Mouse (Mus musculus) lung, adult 2 months (tissue): Measurements from ENCODE around the gene Aida. TPM values are rescaled to one million over a fixed set of nuclear protein-coding genes. Genes with fewer than 3 reads are reported as not detected.
"Not testable (repeated sequence)": the region's sequence is repeated elsewhere in the genome, so short reads cannot be mapped to it uniquely, and the experiment has no call there.

ENCODE experiments used
- DNase-seq: peaks from one replicate; pipeline ENCODE4 v3.0.0; 2022
- H3K4me1 ChIP-seq: fragments of 200-500 bp; 2 replicates; pipeline ENCODE4 v1.6.1; 2011; ENCODE audit warnings: low read length; ENCODE audit not compliant: control insufficient read depth, insufficient read depth
- H3K4me3 ChIP-seq: fragments of 200-500 bp; replicated peaks from 2 replicates; pipeline ENCODE3; 2011; ENCODE audit warnings: low read depth, mild to moderate bottlenecking, control low read depth, low read length; ENCODE audit errors: extremely low read depth
- CTCF ChIP-seq: fragments of 200-500 bp; IDR thresholded peaks from 2 replicates; pipeline ENCODE4 v1.5.1; 2011; ENCODE audit warnings: mild to moderate bottlenecking, low read length, control low read depth; ENCODE audit not compliant: insufficient read depth
- POLR2A ChIP-seq: fragments of 200-500 bp; IDR thresholded peaks from 2 replicates; pipeline ENCODE4 v1.6.1; 2011; ENCODE audit warnings: low read depth, mild to moderate bottlenecking, control low read depth, low read length, borderline replicate concordance; ENCODE audit errors: extremely low read depth
- WGBS: fragments of 180-500 bp; shearing (Covaris S2); methylation state at CpG from one replicate; pipeline ENCODE4 v1.1.7; 2018; 5-methylcytosine and 5-hydroxymethylcytosine counted together
- polyA plus RNA-seq: library from polyadenylated mRNA; depleted of rRNA; stranded (reverse); fragments of >200 nt; gene quantifications from 2 replicates; pipeline ENCODE4 v1.2.3, GENCODE M21; 2012

Gene Aida
- polyA plus RNA-seq, 1 experiment = 24.7 TPM

DNA sequence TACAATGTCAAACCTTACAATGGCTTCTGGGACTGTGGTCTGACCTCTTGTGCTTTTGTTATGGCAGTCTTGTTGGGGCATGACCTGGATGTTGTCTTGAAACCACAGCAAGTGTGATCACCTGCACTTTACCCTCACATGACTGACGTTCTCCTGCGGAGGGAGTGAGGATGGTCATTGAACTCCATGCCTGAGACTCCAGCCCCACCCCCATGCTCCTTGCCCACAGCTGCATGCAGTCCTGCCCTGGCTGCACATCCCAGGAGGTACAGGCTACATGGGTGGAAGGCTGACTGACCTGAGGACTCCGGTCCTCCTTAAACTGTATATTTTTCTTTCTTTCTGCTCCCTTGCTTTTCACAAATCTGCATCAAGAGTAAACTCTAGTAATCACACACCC is 22.0 kb upstream of the Aida start:
- 55% methylated on average over 3 of the region's 3 CpGs for WGBS
- DNase-seq = no peak
- Histone ChIP-seq H3K4me3 (no peak overlapping the region), H3K4me1 (no peaks in the 10 kb centered on the region)
- no peak for TF ChIP-seq CTCF
- no peak for TF ChIP-seq POLR2A

DNA sequence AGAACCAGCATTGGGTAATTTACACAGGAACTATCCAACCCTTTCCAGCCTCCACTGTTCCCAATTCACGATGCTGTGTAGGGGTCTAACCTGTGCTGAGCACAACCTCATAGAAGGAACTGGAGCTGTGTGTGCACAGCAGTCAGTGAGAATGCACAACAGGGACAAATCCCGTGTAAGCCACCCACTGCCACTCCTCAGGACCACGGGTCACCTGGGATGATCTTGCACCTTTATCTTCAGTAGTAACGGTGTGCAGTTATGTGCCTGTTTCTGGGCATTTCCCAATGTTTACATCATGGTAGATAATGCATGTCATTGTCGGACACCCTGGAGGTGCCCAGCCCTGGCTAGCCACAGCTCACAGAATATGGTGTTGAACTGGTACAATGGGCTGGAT is 20.6 kb upstream of the Aida start:
- Histone ChIP-seq H3K4me3 (no peak overlapping the region), H3K4me1 (no peaks in the 10 kb centered on the region)
- 63% methylated on average over 5 of the region's 5 CpGs for WGBS
- DNase-seq = no peak
- TF ChIP-seq POLR2A = no peak
- TF ChIP-seq CTCF = no peak

DNA sequence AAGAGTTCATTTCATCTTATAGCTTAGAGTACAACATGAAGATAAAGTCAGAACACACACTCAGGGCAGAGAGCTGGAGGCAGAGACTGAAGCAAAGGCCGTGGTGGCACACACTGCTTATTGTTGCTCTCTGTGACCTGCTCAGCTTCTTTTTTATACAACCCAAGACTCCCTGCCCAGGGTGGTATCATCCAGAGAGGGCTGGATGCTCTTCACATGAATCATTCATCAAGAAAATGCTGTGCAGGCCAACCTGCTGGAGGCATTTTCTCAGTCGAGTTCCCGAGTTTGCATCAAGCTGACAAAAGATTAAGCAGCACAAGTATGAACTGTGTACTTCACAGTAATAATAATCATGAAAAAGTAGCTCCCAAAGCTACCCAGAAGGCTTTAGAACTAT is 8.0 kb upstream of the Aida start:
- DNase-seq = no peak
- H3K4me1 ChIP-seq = no peaks in the 10 kb centered on the region
- TF ChIP-seq POLR2A (no peak), CTCF (no peak)
- no peak overlapping the region for H3K4me3 ChIP-seq
- WGBS = 82% methylated on average over 3 of the region's 3 CpGs

DNA sequence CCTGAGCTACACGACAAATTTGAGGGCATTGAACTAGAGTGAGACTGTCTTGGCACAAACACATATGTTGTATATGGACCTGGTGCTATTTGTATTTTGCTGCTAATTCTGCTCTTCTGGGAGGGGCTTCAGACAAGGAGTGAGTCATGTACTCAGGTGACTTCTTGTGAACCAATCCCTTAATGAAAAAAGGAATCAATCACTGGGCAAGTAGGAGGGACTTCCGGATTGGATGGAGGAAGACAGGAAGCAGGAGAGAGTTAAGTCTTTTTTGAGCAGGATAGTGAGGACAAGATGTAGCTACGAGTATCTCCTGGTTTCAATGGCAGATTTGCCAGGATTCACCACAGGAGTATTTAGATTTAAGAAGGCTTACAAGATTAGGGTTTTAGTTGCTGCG is 6.8 kb upstream of the Aida start:
- DNase-seq = no peak
- 91% methylated on average over 4 of the region's 4 CpGs for WGBS
- TF ChIP-seq POLR2A (no peak), CTCF (no peak)

DNA sequence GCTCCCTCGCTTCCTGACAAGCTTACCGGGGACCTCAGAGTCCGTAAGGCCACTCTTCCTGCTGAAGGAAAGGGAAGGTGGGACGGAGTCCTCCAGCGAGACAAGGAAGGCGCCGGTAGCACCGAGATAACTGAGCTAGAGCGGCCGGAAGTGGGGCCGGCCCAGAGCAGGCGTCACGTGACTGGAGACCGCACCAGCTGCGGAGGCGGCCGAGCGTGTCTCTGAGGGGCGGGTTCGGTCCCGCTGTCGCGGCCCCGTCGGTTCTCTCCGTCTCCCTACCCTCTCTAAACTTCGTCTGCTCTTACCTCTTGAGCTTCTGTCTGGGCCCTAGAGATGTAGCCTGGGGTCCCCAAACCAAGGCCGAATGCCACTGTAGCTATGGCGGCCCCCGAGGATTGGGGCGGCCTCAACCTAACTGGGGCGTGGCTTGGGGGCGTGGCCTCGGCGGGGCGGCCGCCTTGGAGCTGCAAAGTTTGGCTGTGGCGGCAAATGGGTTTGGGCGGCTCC is 540 bp downstream of the Aida start, which contains the start of gene Brox:
Brox (minus strand) TSS at position 393 of the 507 bp plus-strand sequence.
- peak; percentile 72; the same call in 1 of the 2 replicates for TF ChIP-seq POLR2A
- no peak for TF ChIP-seq CTCF
- WGBS = under 1% methylated on average over 39 of the region's 39 CpGs
- Histone ChIP-seq H3K4me3 (peak within 1 kb of the TSS; percentile 97), H3K4me1 (no peaks in the 10 kb centered on the region)
- peak; percentile 97 for DNase-seq

More for the DNA sequence above, 6.8 kb upstream of the Aida start:
- Histone ChIP-seq H3K4me1 (no peaks in the 10 kb centered on the region), H3K4me3 (no peak overlapping the region)

DNA sequence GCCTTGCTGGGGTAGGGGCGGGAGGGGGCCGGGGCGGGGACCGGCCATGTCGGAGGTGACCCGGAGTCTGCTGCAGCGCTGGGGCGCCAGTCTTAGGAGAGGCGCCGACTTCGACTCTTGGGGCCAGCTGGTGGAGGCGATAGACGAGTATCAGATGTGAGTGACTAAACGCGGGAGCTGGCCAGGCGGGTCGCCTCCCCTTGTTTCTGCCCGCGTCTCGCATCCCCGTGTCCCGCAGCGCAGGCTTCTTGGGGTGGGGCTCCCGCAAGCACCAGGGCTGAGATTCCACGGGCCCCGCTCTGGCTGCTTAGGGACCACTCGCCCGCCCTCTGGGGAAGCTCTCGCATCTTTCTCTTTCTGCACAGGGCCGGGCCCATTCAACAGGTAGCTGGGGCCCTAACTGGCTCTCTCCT is 1.1 kb downstream of the Aida start:
- no peak for TF ChIP-seq POLR2A
- no peak for TF ChIP-seq CTCF
- DNase-seq = peak; percentile 59
- under 1% methylated on average over 29 of the region's 30 CpGs for WGBS
- no peaks in the 10 kb centered on the region for H3K4me1 ChIP-seq
- peak overlapping the region; percentile 62 for H3K4me3 ChIP-seq

DNA sequence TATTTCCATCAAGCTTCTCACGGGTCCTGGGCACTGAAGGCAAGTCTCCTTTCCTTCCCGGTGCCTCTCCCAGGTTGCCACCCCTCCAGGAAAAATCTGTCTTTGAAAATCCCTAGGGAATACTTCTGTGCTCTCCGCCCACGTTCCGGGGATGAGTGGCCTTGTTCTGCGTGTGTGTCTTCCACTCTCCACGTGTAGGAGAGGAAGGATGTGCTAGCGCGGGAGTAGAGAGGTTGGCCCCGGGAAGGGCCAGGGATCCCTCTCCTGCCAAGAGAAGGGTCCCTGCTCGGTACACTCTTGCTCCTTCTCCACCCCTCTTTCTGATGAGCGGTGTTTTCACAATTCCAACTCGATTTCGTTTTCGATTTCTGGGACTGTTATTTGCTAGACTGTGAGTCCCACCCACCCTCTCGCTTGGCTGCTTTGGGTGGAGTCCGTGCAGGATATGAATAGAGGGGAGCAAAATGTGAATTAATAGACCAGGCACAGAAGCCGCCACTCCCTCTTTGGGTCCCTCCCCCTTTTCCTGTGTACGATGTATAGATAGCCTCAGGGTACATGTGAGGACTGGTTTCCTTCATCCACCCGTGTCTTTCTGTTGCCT is 1.6 kb downstream of the Aida start:
- TF ChIP-seq CTCF (no peak), POLR2A (no peak)
- DNase-seq = peak; percentile 36
- no peaks in the 10 kb centered on the region for H3K4me1 ChIP-seq
- under 1% methylated on average over 20 of the region's 20 CpGs for WGBS
- H3K4me3 ChIP-seq = peak overlapping the region; percentile 62

DNA sequence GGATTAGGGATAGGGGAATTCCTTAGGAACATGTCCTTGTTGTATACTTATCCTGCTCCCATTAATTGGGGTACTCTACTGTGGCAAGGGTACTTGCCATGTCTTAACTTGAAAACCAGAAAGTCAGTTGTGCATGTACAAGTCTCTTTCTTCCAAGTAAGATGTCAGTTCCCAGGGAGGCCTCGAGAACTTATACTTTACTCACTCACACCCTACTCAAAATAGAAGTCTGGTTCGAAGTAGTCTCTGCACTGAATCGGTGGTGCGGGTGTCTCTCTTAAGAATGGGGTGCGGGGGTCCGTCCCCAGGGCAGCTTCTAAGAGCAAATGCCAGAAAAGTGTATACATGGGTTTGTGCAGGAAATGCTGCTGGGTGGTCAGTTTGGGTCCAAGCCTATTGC is 2.8 kb downstream of the Aida start:
- TF ChIP-seq CTCF (no peak), POLR2A (no peak)
- H3K4me1 ChIP-seq = no peaks in the 10 kb centered on the region
- WGBS = 84% methylated on average over 6 of the region's 6 CpGs

DNA sequence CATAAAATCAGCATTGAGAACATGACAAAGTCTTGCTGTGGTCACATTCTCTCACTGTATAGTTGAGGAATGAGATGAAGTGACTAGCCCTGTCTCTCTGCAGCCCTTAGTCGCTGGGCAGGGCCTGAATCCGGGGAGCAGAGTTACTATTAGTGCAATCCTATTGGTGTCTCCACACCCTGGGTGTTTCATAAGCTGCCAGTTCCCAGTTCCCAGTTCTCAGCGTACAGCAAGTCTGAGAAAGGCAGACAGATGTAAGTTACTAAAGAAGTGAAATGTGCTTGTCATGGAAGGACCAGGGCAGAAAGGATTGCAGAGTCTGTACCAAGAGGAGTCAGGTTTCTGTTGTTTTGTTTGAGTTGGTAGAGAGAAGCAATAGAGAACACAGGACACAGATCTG is 11.2 kb downstream of the Aida start:
- 77% methylated on average over 3 of the region's 3 CpGs for WGBS
- no peak for TF ChIP-seq CTCF
- TF ChIP-seq POLR2A = no peak
- H3K4me3 ChIP-seq = no peak overlapping the region
- DNase-seq = no peak
- no peaks in the 10 kb centered on the region for H3K4me1 ChIP-seq

More for the DNA sequence above, 2.8 kb downstream of the Aida start:
- DNase-seq = peak; percentile 95
- H3K4me3 ChIP-seq = no peak overlapping the region

DNA sequence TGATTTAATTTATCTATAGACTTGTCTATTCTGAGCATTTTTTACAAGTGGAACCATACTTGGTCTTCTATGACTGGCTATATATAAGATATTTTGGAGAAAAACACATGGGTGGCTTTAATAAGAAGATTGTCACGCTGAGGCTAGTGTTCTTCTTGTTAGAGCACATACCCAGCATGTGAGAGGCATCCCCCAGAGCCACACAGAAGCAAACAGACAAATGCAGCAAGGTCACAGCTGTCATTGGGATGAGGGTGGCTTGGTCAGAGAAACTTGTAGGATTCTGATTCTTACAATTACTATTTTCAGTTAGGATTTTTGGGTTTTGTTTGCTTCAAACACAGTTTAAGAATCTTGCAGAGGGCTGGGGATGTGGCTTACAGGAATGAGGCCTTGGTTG is 12.1 kb downstream of the Aida start:
- Histone ChIP-seq H3K4me3 (no peak overlapping the region), H3K4me1 (no peaks in the 10 kb centered on the region)
- no peak for DNase-seq
- WGBS = 81% methylated on average over 1 of the region's 1 CpGs
- no peak for TF ChIP-seq POLR2A
- no peak for TF ChIP-seq CTCF

DNA sequence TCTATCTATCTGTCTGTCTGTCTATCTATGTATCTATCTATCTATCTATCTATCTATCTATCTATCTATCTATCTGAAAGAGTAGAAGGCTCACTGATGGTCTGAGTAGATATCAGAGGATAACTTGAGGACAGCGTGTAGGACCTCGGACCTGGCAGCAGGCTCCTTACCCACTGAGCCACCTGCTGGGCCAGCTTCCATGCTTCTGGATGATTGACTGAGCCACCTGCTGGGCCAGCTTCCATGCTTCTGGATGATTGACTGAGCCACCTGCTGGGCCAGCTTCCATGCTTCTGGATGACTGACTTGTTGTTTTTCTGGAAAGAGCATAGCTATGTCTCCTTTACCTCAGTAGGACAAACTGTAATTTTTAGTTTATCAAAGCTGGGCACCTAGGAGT is 13.2 kb downstream of the Aida start:
- DNase-seq, H3K4me3 ChIP-seq, H3K4me1 ChIP-seq: not testable (repeated sequence)
- WGBS = 77% methylated on average over 2 of the region's 2 CpGs
